Mouse (Mus musculus) urinary bladder, postnatal 10 days (tissue): ENCODE data around the gene Clstn2.

Experiments
- DNase-seq: peaks from one replicate; pipeline ENCODE4 v3.0.0; 2022; ENCODE audit warnings: low spot score

Gene Clstn2

DNA sequence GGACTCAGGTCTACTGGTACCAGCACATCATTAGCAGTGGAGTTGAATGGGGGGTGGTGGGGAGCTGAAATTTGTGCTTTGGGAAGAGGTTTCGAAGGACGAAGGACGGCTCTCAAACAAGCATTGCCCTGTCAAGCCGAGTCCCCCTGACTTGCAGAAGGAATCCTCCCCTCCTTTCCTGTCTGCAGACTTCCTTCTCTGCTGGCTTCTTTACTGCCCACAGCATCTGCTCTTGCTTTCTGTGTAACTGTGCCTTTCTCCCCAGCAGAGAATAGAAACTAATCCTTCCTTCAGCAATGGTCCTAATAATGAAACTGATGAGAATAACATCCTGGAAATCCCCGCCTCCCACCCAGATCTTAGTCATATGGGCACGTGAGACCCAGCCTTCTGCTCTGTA is 572.5 kb downstream of the Clstn2 start:
- no peak for DNase-seq

DNA sequence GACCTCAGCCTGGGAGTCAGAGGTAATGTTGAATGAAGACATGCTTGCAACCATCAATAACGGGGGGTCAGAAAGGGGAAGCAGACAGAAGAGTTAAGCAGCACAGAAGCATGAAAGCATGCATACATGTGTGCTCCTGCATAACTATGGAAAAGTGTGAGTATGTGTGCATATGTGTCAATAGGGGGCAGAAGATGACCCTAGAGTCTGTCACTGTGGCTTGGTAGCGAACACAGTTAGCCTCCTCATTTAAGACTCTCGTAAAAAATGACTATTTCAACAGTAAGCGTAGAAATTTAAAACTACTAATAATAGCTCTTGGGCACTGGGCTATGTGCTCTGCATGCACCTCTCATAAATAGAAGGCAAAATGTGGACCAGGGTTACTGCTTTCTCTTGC is 573.2 kb downstream of the Clstn2 start:
- DNase-seq = no peak

DNA sequence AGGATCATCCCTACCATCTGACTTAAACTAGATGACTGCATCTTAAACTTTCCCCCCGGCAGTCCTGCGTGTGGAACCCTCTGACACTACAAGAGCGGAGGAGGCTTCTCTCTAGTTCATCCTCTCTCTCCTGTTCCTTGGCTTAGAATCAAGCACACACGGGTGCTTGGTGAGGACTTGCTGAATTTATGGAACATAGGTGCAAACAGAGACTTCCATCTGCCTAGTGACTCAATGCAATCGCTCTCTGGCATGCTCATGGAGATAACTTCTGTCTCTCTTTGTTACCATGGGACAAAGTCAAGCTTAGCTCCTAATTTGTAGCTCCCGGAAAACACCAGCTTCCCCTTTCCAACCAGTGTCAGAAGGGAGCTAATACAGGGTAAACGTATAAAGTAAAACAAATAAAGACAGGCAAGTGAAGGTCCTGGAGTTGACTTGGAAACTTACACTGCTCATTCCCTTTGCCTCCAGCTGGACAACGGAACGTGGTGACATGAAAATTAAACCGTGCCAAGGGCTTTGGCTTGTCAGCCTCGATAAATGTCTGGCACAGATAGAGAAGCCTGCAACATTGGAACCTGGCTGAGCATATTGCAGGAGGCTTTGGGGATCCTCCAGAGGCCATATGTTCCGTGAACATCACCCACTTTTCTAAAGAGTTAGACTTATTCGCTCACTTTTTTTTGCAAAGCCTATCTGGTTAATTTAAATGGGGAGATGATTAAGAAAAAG is 583.5 kb downstream of the Clstn2 start:
- no peak for DNase-seq

DNA sequence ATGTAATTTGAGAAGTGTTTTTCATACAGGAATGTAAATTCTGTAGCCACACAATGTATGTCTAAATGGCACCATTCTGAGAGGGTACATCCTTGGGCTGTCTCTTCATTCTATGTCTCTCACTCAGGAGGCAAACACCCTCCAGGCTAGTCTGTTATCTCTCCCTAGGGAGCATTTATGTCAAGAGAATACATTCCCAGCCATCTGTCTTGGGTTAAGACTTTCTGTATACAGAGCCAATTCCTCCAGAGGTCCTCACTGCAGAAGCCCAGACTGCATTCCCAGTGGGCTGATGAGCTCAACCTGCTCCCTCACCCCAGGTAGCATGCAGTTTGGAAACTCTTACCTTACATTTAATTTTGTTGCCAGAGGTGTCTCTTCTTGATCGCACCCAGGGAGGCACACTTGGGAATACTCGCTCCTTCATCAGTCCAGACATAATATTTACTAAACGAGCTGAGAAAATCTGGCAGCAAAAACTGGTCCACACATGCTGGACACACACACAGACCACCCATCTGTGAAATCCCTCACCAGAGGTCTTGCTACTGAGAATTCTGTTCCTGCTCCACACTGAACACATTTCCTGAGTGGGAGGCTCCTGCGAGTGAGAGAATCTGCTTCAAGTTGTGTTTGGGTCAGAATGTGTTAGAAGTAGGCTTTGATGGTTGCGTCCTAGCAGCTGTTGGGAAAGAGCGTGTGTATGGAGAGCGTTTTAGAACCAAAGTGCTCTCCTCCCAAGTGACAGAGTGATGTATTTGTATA is 592.9 kb downstream of the Clstn2 start:
- no peak for DNase-seq

DNA sequence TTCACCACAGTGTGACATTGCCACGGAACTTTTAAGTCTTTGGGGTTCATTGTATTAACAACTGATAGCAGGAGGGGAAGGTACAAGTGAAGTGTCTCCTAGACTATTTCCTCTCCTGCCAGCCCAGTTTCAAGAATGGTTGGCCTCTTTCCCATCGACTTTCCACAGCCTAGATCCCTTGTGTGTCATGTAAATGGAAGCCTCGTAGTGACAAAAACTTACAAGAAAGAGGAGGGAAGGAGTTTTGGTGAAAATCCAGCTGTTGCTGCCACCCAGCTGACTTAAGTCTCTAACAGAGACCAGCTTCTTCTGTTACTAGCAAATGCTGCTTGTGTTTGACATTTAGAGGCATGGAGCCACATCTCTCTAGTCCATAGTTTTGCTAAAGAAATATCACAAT is 598.3 kb downstream of the Clstn2 start:
- DNase-seq = no peak

DNA sequence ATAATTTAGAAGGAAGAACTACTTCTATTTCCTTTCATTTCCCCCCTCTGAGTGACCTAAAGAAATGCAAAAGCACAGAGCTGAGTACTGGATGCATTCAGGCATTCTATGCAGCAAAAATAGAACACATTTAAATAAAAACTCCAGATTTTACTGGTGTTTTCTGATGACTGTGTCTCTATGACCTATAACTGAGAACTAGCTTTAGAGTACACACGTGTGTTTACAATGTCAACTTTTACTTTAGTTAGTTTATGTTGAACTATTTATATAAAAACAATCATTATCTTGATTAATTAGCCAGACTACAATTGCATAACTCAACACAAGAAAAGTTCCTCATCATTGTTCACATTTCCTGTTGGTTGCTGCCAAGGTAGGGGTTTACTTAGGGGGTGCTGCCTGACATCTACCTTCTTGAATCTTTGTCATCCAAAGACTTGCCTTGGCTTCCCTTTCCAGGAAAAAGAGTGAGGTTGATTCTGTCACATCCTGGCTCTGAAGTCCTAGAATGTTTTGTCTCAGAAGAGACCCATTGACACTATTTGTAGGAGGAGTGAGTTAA is 603.0 kb downstream of the Clstn2 start:
- no peak for DNase-seq

DNA sequence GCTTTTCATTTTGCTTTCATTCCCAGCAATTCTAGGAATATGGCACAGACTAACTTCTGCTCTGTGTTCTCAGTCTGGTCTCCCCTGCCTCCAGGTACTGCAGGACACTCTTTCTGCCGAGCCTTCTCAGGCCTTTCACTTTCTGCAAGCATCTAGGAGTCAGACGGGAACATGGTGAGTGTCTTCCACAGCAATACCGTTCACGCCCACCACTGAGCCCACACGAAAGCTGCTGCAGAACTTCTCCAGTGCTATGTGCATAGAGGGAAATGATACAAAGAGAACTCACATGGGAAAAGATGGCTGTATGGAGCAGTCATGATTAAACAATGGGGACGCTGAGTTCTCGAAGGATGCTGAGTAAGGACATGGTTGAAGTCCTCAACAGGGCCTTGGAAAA is 604.9 kb downstream of the Clstn2 start:
- DNase-seq = no peak

DNA sequence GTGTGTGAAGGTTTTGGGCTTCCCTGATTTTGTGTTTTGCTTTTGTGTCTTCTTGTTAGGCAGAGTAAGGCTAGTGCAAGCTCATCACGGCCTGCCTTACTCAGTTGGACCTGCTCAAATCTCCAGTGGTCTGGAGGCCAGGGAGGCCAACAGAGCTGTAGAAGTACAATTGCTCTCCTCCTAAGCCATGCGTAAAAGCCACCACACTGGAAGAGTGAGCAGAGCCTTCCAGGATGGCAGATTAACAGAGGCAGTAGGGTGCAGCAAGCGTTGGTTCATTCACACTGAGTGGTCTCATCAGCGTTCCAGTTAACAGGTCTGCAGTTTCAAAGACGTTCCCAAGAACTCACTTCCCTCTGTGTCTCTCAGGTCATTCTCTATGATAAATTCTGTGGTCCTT is 612.1 kb downstream of the Clstn2 start:
- DNase-seq = no peak

DNA sequence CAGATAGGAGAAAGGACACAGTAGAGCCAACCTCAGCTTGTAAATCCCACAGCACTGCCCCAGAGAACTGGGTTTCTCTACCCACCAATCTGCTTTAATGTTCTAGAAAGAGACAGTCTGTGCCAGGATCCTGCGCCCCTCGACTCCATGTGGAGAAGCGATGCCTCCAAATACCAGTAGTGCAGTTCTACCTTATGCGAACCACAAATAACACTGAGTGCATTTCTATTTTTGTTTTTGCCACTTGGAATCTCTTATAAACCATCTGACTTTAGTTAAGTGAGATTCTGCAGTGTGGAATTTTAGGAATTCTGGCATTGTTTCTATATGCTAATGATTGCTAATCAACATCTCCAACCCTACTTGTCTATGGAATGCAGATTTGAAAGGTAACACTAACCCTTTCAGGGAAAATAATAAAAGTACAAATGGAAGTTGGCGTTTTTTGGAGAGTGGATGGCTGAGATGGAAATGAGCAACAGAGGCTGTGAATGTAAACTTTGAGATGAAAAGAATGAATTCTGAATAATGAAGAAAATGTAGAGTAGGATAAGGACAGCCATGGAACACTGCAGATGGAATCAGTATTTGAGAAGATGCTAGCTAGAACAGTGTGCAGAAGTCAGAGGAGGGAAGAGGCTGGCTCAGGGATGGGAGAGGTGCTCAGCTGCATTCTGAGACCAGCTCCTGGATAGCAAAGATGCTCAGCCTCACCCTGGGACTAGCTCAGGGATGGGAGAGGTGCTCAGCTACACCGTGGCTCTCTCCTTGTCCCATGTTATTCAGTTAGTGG is 617.9 kb downstream of the Clstn2 start:
- no peak for DNase-seq

DNA sequence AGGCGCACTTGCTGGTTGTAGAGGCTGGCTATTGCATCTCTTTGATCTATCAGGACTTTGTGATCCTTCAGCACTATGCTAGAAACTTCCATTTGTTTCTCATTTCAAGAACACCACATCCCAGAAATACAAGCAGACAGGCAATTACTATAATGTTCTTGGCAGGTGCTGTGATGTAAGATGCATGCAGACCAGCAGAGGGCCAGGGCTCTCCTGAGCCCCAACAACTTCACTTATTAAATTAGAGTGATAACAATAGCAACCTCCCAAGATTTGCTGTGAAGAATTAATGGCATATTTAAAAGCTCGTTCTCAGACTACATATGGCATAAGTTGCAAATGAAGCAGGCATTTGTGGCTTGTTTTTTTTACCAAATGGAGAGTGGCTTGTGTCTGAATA is 624.8 kb downstream of the Clstn2 start:
- DNase-seq = no peak
